Mouse (Mus musculus) stomach, postnatal 0 days (tissue): ENCODE measurements around the gene Rab1a. TPM values are rescaled to one million over a fixed set of nuclear protein-coding genes. Genes with fewer than 3 reads are reported as not detected.

ENCODE experiments used
- ATAC-seq: fragments of 200-750 bp; cut with Nextera tagmentation; 2 replicates; pipeline ENCODE4 v1.8.0; 2017; ENCODE audit not compliant: low FRiP score, low TSS enrichment
- DNase-seq: peaks from one replicate; pipeline ENCODE4 v3.0.0-alpha.2; 2016; ENCODE audit warnings: low spot score
- H3K27ac ChIP-seq: fragments of 300-500 bp; sonication (generic); replicated peaks from 2 replicates; pipeline ENCODE4 v1.5.1; 2014; ENCODE audit warnings: mild to moderate bottlenecking, control low read depth
- H3K27me3 ChIP-seq: fragments of 300-500 bp; sonication (generic); 2 replicates; pipeline ENCODE4 v1.6.1; 2014; ENCODE audit warnings: low read length; ENCODE audit not compliant: control insufficient read depth, insufficient read depth
- H3K36me3 ChIP-seq: fragments of 300-500 bp; sonication (generic); 2 replicates; pipeline ENCODE4 v1.6.1; 2014; ENCODE audit warnings: low read length, mixed read lengths; ENCODE audit not compliant: control insufficient read depth, insufficient read depth
- H3K4me1 ChIP-seq: fragments of 300-500 bp; sonication (generic); replicated peaks from 2 replicates; pipeline ENCODE4 v1.6.1; 2014; ENCODE audit warnings: antibody characterized with exemption; ENCODE audit not compliant: control insufficient read depth, insufficient read depth
- H3K4me2 ChIP-seq: fragments of 300-500 bp; sonication (generic); replicated peaks from 2 replicates; pipeline ENCODE4 v1.6.1; 2014; ENCODE audit warnings: low read depth, mild to moderate bottlenecking, control low read depth, moderate library complexity
- H3K4me3 ChIP-seq: fragments of 300-500 bp; sonication (generic); 2 replicates; pipeline ENCODE4 v1.5.1; 2014; ENCODE audit warnings: low read depth, low read length, control low read depth
- H3K9ac ChIP-seq: fragments of 300-500 bp; sonication (generic); 2 replicates; pipeline ENCODE4 v1.6.1; 2014; ENCODE audit warnings: mild to moderate bottlenecking, low read length, control low read depth, mixed read lengths
- H3K9me3 ChIP-seq: fragments of 300-500 bp; sonication (generic); 2 replicates; pipeline ENCODE4 v1.6.1; 2016; ENCODE audit warnings: low read length; ENCODE audit not compliant: control insufficient read depth
- CTCF ChIP-seq: IDR thresholded peaks from 2 replicates; pipeline ENCODE4 v1.5.1; 2016; ENCODE audit warnings: antibody characterized with exemption, low read depth, mild to moderate bottlenecking, moderate library complexity
- EP300 ChIP-seq: optimal IDR thresholded peaks from 2 replicates; pipeline ENCODE3; 2016; ENCODE audit warnings: antibody characterized with exemption
- WGBS: fragments of 180-500 bp; shearing (Covaris S2); extraction: QIAGEN DNeasy Blood & Tissue Kit; methylation state at CpG from one replicate; pipeline ENCODE4 v1.1.7; 2014; 5-methylcytosine and 5-hydroxymethylcytosine counted together
- polyA plus RNA-seq: library from polyadenylated mRNA; unstranded; fragments of >200 nt; fragmentation: Nextera tagmentation; extraction: Ambion mirVana; gene quantifications from 2 replicates; pipeline ENCODE4 v1.2.1, GENCODE M21; 2015

The Rab1a gene
- polyA plus RNA-seq, 1 experiment from 2014 or later: 295 TPM

GRCm38 (mm10) chr11:20253088-20253487 lies 51.9 kb downstream of the Rab1a start:
- no peak for ATAC-seq
- H3K27me3 ChIP-seq: no peaks in the 10 kb centered on the region
- no peak for DNase-seq
- no peak overlapping the region for H3K9ac ChIP-seq
- TF ChIP-seq CTCF: no peak
- WGBS: 46% methylated on average over 2 of the region's 2 CpGs
- H3K9me3 ChIP-seq: no peaks in the 10 kb centered on the region
- H3K4me2 ChIP-seq: no peak overlapping the region
- no peaks in the 10 kb centered on the region for H3K4me1 ChIP-seq
- no peak overlapping the region for H3K4me3 ChIP-seq
- H3K36me3 ChIP-seq: no peaks in the 10 kb centered on the region
- no peak overlapping the region for H3K27ac ChIP-seq

GRCm38 (mm10) chr11:20254791-20255190 lies 53.6 kb downstream of the Rab1a start:
- TF ChIP-seq CTCF (no peak), EP300 (no peak)
- H3K27me3 ChIP-seq: no peaks in the 10 kb centered on the region
- H3K27ac ChIP-seq: no peak overlapping the region
- 69% methylated on average over 4 of the region's 4 CpGs for WGBS
- no peak overlapping the region for H3K9ac ChIP-seq
- H3K36me3 ChIP-seq: no peaks in the 10 kb centered on the region
- ATAC-seq (no peak), DNase-seq (no peak)
- no peaks in the 10 kb centered on the region for H3K4me1 ChIP-seq
- H3K9me3 ChIP-seq: no peaks in the 10 kb centered on the region
- H3K4me3 ChIP-seq: no peak overlapping the region
- no peak overlapping the region for H3K4me2 ChIP-seq

GRCm38 (mm10) chr11:20262628-20263380 lies 61.6 kb downstream of the Rab1a start:
- peak; percentile 71 for TF ChIP-seq CTCF
- TF ChIP-seq EP300: no peak
- no peak overlapping the region for H3K4me2 ChIP-seq
- no peaks in the 10 kb centered on the region for H3K27me3 ChIP-seq
- H3K9ac ChIP-seq: no peak overlapping the region
- no peaks in the 10 kb centered on the region for H3K36me3 ChIP-seq
- H3K4me1 ChIP-seq: no peaks in the 10 kb centered on the region
- DNase-seq: no peak
- no peak overlapping the region for H3K27ac ChIP-seq
- no peak for ATAC-seq
- no peak overlapping the region for H3K4me3 ChIP-seq
- H3K9me3 ChIP-seq: no peaks in the 10 kb centered on the region
- WGBS: 55% methylated on average over 8 of the region's 8 CpGs

GRCm38 (mm10) chr11:20269885-20270284 lies 68.7 kb downstream of the Rab1a start:
- no peaks in the 10 kb centered on the region for H3K36me3 ChIP-seq
- no peaks in the 10 kb centered on the region for H3K4me1 ChIP-seq
- no peak overlapping the region for H3K9ac ChIP-seq
- H3K4me3 ChIP-seq: no peak overlapping the region
- no peak overlapping the region for H3K4me2 ChIP-seq
- no peak for DNase-seq
- no peaks in the 10 kb centered on the region for H3K27me3 ChIP-seq
- 84% methylated on average over 6 of the region's 6 CpGs for WGBS
- no peak overlapping the region for H3K27ac ChIP-seq
- TF ChIP-seq EP300: no peak
- no peak for TF ChIP-seq CTCF
- H3K9me3 ChIP-seq: no peaks in the 10 kb centered on the region
- ATAC-seq: no peak

- ATAC-seq: no peak
Observed at GRCm38 (mm10) chr11:20275974-20276373, 74.7 kb downstream of the Rab1a start.

More at GRCm38 (mm10) chr11:20275974-20276373, 74.7 kb downstream of the Rab1a start:
- TF ChIP-seq EP300 (no peak), CTCF (no peak)
- DNase-seq: no peak
- H3K27ac ChIP-seq: no peak overlapping the region
- WGBS: 72% methylated on average over 2 of the region's 2 CpGs
- no peaks in the 10 kb centered on the region for H3K4me1 ChIP-seq
- no peaks in the 10 kb centered on the region for H3K27me3 ChIP-seq
- H3K36me3 ChIP-seq: no peaks in the 10 kb centered on the region
- H3K9ac ChIP-seq: no peak overlapping the region
- H3K4me2 ChIP-seq: no peak overlapping the region
- H3K4me3 ChIP-seq: no peak overlapping the region
- H3K9me3 ChIP-seq: no peaks in the 10 kb centered on the region

Other genes starting within 250 kb of the Rab1a start
- gene Actr2, start 88.5 kb upstream of the Rab1a start, polyA plus RNA-seq: 87.1 and 94.7 TPM in 2 replicates
- 8.4 and 8.6 TPM in 2 replicates for gene Cep68, start 48.0 kb downstream of the Rab1a start, polyA plus RNA-seq
- gene Slc1a4, start 131.3 kb downstream of the Rab1a start, polyA plus RNA-seq: 7.2 and 8.7 TPM in 2 replicates